Mouse (Mus musculus) stomach, embryonic 16.5 days (tissue): ENCODE measurements around the gene Npepps. TPM values are rescaled to one million over a fixed set of nuclear protein-coding genes. Genes with fewer than 3 reads are reported as not detected.
A peak's percentile ranks its signal among the peaks of the same experiment; 100 is the strongest.
"Not testable (repeated sequence)": the region's sequence is repeated elsewhere in the genome, so short reads cannot be mapped to it uniquely, and the experiment has no call there.

Experiments
- ATAC-seq: fragments of 200-750 bp; cut with Nextera tagmentation; 2 replicates; pipeline ENCODE4 v1.8.0; 2017; ENCODE audit warnings: moderate number of reproducible peaks, moderate TSS enrichment; ENCODE audit not compliant: insufficient read depth, low FRiP score
- H3K27ac ChIP-seq: fragments of 300-500 bp; sonication (generic); 2 replicates; pipeline ENCODE4 v1.5.1; 2014; ENCODE audit warnings: low read length
- H3K27me3 ChIP-seq: fragments of 300-500 bp; sonication (generic); 2 replicates; pipeline ENCODE4 v1.6.1; 2014; ENCODE audit warnings: low read length, control low read depth, mixed read lengths; ENCODE audit not compliant: control insufficient read depth, insufficient read depth
- H3K36me3 ChIP-seq: fragments of 300-500 bp; sonication (generic); 2 replicates; pipeline ENCODE4 v1.6.1; 2014; ENCODE audit warnings: low read length; ENCODE audit not compliant: control insufficient read depth, insufficient read depth
- H3K4me1 ChIP-seq: fragments of 300-500 bp; sonication (generic); 2 replicates; pipeline ENCODE4 v1.6.1; 2014; ENCODE audit warnings: low read length, control low read depth, mixed read lengths; ENCODE audit not compliant: control insufficient read depth, insufficient read depth
- H3K4me2 ChIP-seq: fragments of 300-500 bp; sonication (generic); 2 replicates; pipeline ENCODE4 v1.6.1; 2014; ENCODE audit warnings: low read depth, low read length, mixed read lengths
- H3K4me3 ChIP-seq: fragments of 300-500 bp; sonication (generic); replicated peaks from 2 replicates; pipeline ENCODE4 v1.5.1; 2014; ENCODE audit warnings: mild to moderate bottlenecking, low read length
- H3K9ac ChIP-seq: fragments of 300-500 bp; sonication (generic); 2 replicates; pipeline ENCODE4 v1.6.1; 2014; ENCODE audit warnings: low read length
- H3K9me3 ChIP-seq: fragments of 300-500 bp; sonication (generic); replicated peaks from 2 replicates; pipeline ENCODE4 v1.6.1; 2016; ENCODE audit warnings: low read length, control low read depth; ENCODE audit not compliant: control insufficient read depth
- WGBS: fragments of 180-500 bp; shearing (Covaris S2); extraction: QIAGEN DNeasy Blood & Tissue Kit; methylation state at CpG from one replicate; pipeline ENCODE4 v1.1.7; 2014; 5-methylcytosine and 5-hydroxymethylcytosine counted together
- polyA plus RNA-seq: library from polyadenylated mRNA; unstranded; fragments of >200 nt; fragmentation: Nextera tagmentation; extraction: Ambion mirVana; gene quantifications from 2 replicates; pipeline ENCODE4 v1.2.1, GENCODE M21; 2015

Gene Npepps
- polyA plus RNA-seq, 1 experiment from 2014 or later, result 94.7 TPM

GRCm38 (mm10) chr11:97284854-97285253, 4.4 kb upstream of the Npepps start:
- no peaks in the 10 kb centered on the region for H3K36me3 ChIP-seq
- no peaks in the 10 kb centered on the region for H3K27me3 ChIP-seq
- ATAC-seq, result no peak
- H3K4me2 ChIP-seq, result no peak overlapping the region
- H3K27ac ChIP-seq, result no peak overlapping the region
- WGBS, result 72% methylated on average over 4 of the region's 4 CpGs
- no peaks in the 10 kb centered on the region for H3K9me3 ChIP-seq
- H3K9ac ChIP-seq, result no peak overlapping the region
- no peak overlapping the region for H3K4me3 ChIP-seq
- 0 out of 2 replicates have a peak, but pooled peaks cover 8% of the 10 kb centered on the region for H3K4me1 ChIP-seq

DNA sequence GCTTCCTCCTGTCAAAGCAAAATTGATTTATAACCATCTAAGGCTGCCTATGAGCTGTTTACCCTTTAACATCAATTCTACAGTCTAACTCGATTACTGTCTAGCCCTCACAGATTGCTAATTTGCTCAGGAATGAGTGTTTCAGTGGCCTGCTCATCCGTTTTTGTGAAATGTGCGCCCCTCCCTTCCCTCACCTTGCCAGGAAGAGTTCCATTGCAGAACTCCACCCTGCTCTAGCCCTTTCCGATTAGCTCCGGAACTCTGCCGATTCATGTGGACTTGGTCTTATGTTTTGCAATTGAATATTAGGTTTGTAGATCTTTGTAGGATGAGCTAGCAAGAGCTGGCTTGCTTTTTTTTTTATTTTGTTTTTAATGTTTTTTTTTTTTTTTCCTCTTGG, 1.7 kb upstream of the Npepps start:
- no peaks in the 10 kb centered on the region for H3K27me3 ChIP-seq
- H3K9ac ChIP-seq, result no peak overlapping the region
- no peak for ATAC-seq
- no peak overlapping the region for H3K4me3 ChIP-seq
- H3K36me3 ChIP-seq, result no peaks in the 10 kb centered on the region
- 59% methylated on average over 6 of the region's 6 CpGs for WGBS
- no peak overlapping the region for H3K4me2 ChIP-seq
- peaks cover 18% of the 10 kb centered on the region; the same call in 1 of the 2 replicates for H3K4me1 ChIP-seq
- no peaks in the 10 kb centered on the region for H3K9me3 ChIP-seq
- no peak overlapping the region for H3K27ac ChIP-seq

- peaks cover 15% of the 10 kb centered on the region; the same call in 1 of the 2 replicates for H3K4me1 ChIP-seq
- 1% methylated on average over 56 of the region's 64 CpGs for WGBS
- H3K27me3 ChIP-seq, result no peaks in the 10 kb centered on the region
- H3K36me3 ChIP-seq, result no peaks in the 10 kb centered on the region
- H3K27ac ChIP-seq, result peak overlapping the region; percentile 98
- H3K4me2 ChIP-seq, result peak overlapping the region; percentile 68
- ATAC-seq, result peak; percentile 71
- no peaks in the 10 kb centered on the region for H3K9me3 ChIP-seq
- peak overlapping the region; percentile 100 for H3K4me3 ChIP-seq
- peak overlapping the region; percentile 100 for H3K9ac ChIP-seq
Observed at GRCm38 (mm10) chr11:97279405-97280215, 828 bp downstream of the Npepps start.

DNA sequence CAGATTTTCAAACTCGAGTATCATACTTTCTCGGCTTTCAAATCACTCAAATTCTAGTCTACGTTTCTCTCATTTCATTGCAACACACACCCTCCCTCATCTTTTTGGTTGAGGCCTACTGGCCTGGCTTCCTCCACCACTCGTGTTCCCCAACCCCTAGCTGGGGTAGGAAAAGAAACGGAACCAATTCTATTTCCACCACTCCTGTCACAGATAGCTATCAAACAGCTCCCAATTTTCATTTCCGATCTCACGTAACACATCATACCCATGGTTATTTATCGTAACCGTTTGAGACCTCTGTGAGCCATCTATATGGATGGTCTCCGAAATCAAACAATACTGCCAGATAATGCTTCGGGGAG, 1.4 kb downstream of the Npepps start:
- H3K36me3 ChIP-seq, result no peaks in the 10 kb centered on the region
- 15% methylated on average over 11 of the region's 11 CpGs for WGBS
- H3K27me3 ChIP-seq, result no peaks in the 10 kb centered on the region
- H3K4me3 ChIP-seq, result peak overlapping the region; percentile 100
- no peaks in the 10 kb centered on the region for H3K9me3 ChIP-seq
- no peak for ATAC-seq
- peak overlapping the region; percentile 68 for H3K4me2 ChIP-seq
- peaks cover 15% of the 10 kb centered on the region; the same call in 1 of the 2 replicates for H3K4me1 ChIP-seq
- peak overlapping the region; percentile 100 for H3K9ac ChIP-seq
- H3K27ac ChIP-seq, result peak overlapping the region; percentile 98

DNA sequence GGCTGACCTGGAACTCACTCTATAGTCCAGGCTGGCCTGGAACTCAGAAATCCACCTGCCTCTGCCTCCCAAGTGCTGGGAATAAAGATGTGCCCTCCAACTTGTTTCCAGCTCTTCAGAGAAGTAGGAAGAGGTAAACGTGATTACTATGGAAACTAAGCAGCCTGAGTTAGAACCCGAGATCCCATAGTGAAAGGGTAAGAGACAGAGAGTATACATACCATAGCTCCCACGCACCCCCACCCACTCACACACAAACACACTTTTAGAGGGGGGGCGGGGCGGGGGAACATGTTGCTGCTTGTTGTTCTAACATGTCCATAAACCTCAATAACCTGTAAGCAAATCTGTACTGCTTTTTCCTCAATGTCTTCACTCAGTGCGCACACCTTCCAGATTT, 2.0 kb downstream of the Npepps start:
- H3K27ac ChIP-seq, result peak overlapping the region; percentile 98; the same call in 1 of the 2 replicates
- peaks cover 15% of the 10 kb centered on the region; the same call in 1 of the 2 replicates for H3K4me1 ChIP-seq
- H3K9me3 ChIP-seq, result no peaks in the 10 kb centered on the region
- H3K36me3 ChIP-seq, result no peaks in the 10 kb centered on the region
- H3K27me3 ChIP-seq, result no peaks in the 10 kb centered on the region
- peak overlapping the region; percentile 100 for H3K9ac ChIP-seq
- H3K4me3 ChIP-seq, result peak overlapping the region; percentile 100
- no peak for ATAC-seq
- H3K4me2 ChIP-seq, result peak overlapping the region; percentile 68
- 67% methylated on average over 6 of the region's 6 CpGs for WGBS

GRCm38 (mm10) chr11:97277166-97277565, 3.3 kb downstream of the Npepps start:
- H3K4me2 ChIP-seq, result no peak overlapping the region
- H3K9ac ChIP-seq, result no peak overlapping the region
- no peak for ATAC-seq
- no peak overlapping the region for H3K27ac ChIP-seq
- H3K4me3 ChIP-seq, result no peak overlapping the region
- H3K36me3 ChIP-seq, result no peaks in the 10 kb centered on the region
- no peaks in the 10 kb centered on the region for H3K9me3 ChIP-seq
- H3K4me1 ChIP-seq, result peaks cover 15% of the 10 kb centered on the region; the same call in 1 of the 2 replicates
- no peaks in the 10 kb centered on the region for H3K27me3 ChIP-seq
- WGBS, result 80% methylated on average over 5 of the region's 5 CpGs

DNA sequence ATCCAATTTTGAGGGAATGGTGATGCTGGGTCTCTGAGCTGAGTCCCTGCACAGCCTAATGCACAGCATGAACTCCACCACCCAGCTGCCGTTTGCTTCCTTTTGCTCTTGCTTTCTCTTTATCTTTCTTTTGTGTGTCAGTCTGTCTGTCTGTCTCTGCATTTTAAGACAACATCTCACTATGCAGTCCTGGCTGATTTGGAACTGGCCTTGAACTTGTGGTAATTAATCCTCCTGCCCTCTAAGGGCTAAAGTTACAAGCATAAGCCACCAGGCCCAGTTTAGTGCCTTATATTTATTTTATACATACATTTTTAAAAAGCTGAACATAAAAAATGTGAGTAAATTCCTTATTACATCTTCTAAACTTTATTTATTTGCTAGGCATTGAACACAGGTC, 4.4 kb downstream of the Npepps start:
- no peak overlapping the region for H3K4me2 ChIP-seq
- H3K27me3 ChIP-seq, result no peaks in the 10 kb centered on the region
- 37% methylated on average over 1 of the region's 1 CpGs for WGBS
- 0 out of 2 replicates have a peak overlapping the region, but pooled peaks have one; percentile 49 for H3K27ac ChIP-seq
- no peak overlapping the region for H3K4me3 ChIP-seq
- peaks cover 15% of the 10 kb centered on the region; the same call in 1 of the 2 replicates for H3K4me1 ChIP-seq
- H3K9me3 ChIP-seq, result no peaks in the 10 kb centered on the region
- H3K36me3 ChIP-seq, result no peaks in the 10 kb centered on the region
- H3K9ac ChIP-seq, result no peak overlapping the region
- ATAC-seq, result no peak

DNA sequence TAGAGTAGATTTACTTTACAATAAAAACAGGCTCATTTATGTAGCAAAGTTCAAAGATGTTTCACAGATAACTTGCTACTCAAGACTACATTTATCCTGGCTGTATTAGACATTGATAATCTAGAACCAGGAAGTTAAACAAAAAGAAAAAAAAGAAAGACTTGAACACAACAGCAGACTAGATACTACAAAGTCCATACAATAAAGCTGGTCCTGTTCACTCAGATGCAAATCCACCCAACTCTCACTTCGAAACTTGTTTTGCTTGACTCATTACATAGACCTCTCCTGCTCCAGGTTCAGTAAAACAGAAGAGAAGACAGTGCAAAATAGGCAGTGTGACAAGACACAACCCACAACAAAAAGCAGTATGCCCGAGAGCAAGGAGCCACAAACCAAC, 5.1 kb downstream of the Npepps start:
- Histone ChIP-seq H3K4me3 (no peak overlapping the region), H3K9me3 (no peaks in the 10 kb centered on the region), H3K4me1 (peaks cover 15% of the 10 kb centered on the region; the same call in 1 of the 2 replicates), H3K27ac (no peak overlapping the region), H3K27me3 (no peaks in the 10 kb centered on the region), H3K4me2 (no peak overlapping the region), H3K9ac (no peak overlapping the region), H3K36me3 (no peaks in the 10 kb centered on the region)
- no peak for ATAC-seq
- WGBS, result 70% methylated on average over 2 of the region's 2 CpGs

DNA sequence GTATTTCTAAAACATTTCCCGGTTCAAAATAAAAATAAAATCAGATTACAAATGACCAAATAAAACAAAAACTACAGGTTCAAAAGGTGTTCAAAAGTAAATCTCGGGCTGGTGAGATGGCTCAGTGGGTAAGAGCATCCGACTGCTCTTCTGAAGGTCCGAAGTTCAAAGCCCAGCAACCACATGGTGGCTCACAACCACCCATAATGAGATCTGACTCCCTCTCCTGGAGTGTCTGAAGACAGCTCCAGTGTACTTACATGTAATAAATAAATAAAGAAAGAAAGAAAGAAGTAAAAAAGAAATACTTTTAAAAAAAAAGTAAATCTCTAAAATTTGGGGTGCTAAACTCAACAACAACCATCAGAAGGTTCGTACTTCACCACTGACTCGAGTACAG, 5.5 kb downstream of the Npepps start:
- not testable (repeated sequence) for H3K27ac ChIP-seq, H3K4me2 ChIP-seq, H3K27me3 ChIP-seq, H3K4me3 ChIP-seq, H3K9me3 ChIP-seq, H3K9ac ChIP-seq, H3K36me3 ChIP-seq, ATAC-seq
- H3K4me1 ChIP-seq, result peaks cover 15% of the 10 kb centered on the region; the same call in 1 of the 2 replicates
- WGBS, result 85% methylated on average over 6 of the region's 6 CpGs
